Comparison of ENCODE assay signal across 22 mouse cellular contexts in genomic region chr2:5425612-5426011, GRCm38 (mm10).
"Had no signal": no experiment of that assay in that cellular context is flagged by ENCODE, and none has a peak within 500 bp of the region (broad histone marks: within the 10 kb centered on the region; RNA-seq: fewer than 3 reads in every experiment).

No protein-coding gene starts in this region.

- DNase-seq: gastrocnemius, postnatal 14 days; gastrocnemius, postnatal 36 days; heart, adult 11 months; heart, adult 2 months; heart, postnatal 14 days; heart, postnatal 36 days; kidney, adult 2 months; kidney, postnatal 10 days; kidney, postnatal 25 days; kidney, postnatal 4 days; layer of hippocampus, adult 9-11 months; layer of hippocampus, postnatal 36 days; left cerebral cortex, postnatal 4 days had no signal

- H3K9me3 ChIP-seq: heart, embryonic 13.5 days; heart, embryonic 15.5 days; hindbrain, embryonic 13.5 days; hindbrain, embryonic 15.5 days; limb, embryonic 13.5 days; limb, embryonic 15.5 days; liver, embryonic 12.5 days had no signal

- H3K36me3 ChIP-seq: heart, embryonic 13.5 days; heart, embryonic 15.5 days; hindbrain, embryonic 13.5 days; hindbrain, embryonic 15.5 days; limb, embryonic 13.5 days; limb, embryonic 15.5 days; liver, embryonic 12.5 days had no signal

- H3K4me1 ChIP-seq: hindbrain, embryonic 15.5 days; limb, embryonic 13.5 days; limb, embryonic 15.5 days; liver, embryonic 12.5 days had no signal

- H3K9ac ChIP-seq: heart, embryonic 13.5 days; heart, embryonic 15.5 days; hindbrain, embryonic 13.5 days; hindbrain, embryonic 15.5 days; limb, embryonic 13.5 days; limb, embryonic 15.5 days; liver, embryonic 12.5 days; liver, embryonic 14.5 days had no signal

- H3K27me3 ChIP-seq: heart, embryonic 13.5 days; heart, embryonic 15.5 days; hindbrain, embryonic 13.5 days; hindbrain, embryonic 15.5 days; limb, embryonic 13.5 days; limb, embryonic 15.5 days; liver, embryonic 12.5 days had no signal

- H3K4me2 ChIP-seq: heart, embryonic 11.5 days; heart, embryonic 13.5 days; heart, embryonic 15.5 days; hindbrain, embryonic 13.5 days; hindbrain, embryonic 15.5 days; limb, embryonic 13.5 days; limb, embryonic 15.5 days; liver, embryonic 12.5 days had no signal

- ATAC-seq: liver, embryonic 12.5 days had no signal

- H3K27ac ChIP-seq: heart, adult 2 months; heart, embryonic 13.5 days; heart, embryonic 15.5 days; limb, embryonic 13.5 days; limb, embryonic 15.5 days; liver, embryonic 12.5 days; liver, embryonic 14.5 days had no signal

- H3K4me3 ChIP-seq: heart, adult 2 months; heart, embryonic 13.5 days; heart, embryonic 15.5 days; hindbrain, embryonic 13.5 days; hindbrain, embryonic 15.5 days; limb, embryonic 13.5 days; limb, embryonic 15.5 days; liver, embryonic 12.5 days had no signal
